Mouse (Mus musculus): ENCODE measurements at regions not wholly inside any gene's neighbourhood (a gene's known extent, or its start where the extent isn't known, plus 50 kb on each side); places are given as distances from the start of the nearest gene placed in this dataset.

DNA sequence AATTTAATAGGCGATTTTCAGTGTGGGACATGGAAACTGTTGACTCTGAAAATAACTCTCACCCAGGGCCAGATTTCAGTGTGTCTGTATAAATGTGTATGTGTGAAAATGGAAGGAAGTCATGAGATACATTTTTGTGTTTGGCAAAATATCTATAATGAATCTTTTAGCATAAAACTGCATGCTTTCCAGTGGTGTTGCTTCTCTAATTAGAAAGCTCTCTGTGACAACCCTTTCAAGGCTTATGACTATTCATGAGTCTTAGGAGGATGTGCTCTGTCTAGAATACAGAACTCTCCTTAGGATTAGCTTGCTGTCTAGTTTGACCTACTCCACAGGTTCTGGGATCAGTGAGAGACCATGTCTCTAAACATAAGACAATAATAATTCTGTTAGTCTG, 474.2 kb downstream of the 1810013L24Rik start:
- DNase-seq (ENCODE audit: extremely low read depth, insufficient read length, low spot score): no peak

DNA sequence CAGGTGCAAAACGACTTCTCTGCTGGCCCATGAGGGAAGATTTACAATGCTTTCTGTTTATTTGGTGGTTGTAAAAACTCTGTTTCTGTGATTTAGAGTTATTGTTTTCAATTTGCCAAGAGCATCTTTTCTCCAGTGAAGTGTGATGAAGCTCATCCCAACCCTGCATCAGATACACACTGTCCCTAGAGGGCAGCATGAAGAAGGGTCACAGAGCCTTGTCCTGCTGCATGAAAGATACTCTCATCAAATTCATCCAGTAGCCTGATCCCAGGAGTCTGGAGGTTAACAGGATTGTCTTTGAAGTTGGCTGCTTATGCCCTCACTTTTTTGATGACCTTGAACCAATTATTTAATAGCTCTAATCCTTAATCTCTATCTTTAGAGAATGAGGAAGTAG, 480.8 kb downstream of the 1810013L24Rik start:
- no peak for DNase-seq (ENCODE audit: extremely low read depth, insufficient read length, low spot score)

DNA sequence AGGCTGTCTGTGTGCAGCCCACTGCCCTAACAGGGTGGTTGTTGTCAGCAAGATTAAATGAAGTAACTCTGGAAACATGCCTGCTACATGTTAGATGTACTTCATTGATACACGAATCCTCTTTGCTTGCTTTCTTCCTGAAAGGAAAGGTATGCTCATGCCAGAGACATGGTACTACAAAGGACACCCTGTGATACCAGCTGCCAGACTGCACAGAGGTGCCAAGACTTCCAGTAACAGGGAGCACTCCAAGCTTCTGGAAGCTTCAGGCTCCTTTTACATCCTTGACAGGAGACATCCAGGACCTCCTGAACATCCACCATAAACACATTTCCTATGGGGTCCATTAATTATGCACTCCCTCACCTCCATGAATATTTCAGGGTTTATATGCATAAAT, 505.7 kb downstream of the 1810013L24Rik start:
- DNase-seq (ENCODE audit: extremely low read depth, insufficient read length, low spot score): no peak

DNA sequence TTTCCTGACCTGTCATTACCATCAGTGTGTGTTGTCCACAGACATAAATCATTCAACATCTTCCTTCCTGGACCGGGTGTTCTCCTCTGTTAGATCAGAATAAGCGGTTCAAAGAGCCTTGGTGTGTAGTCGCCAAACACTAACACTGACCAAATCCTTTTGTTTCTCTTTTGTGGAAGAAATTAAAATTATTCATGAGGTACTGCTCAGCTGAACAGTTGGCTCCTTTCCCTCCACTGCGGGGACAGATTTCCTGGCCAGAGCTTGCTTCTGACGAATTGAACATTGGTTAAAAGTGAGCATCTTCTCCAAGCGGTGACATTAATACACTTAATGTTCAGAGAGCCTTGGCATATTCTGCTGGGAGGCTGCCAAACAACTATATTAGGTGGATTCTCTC, 506.2 kb downstream of the 1810013L24Rik start:
- DNase-seq (ENCODE audit: extremely low read depth, insufficient read length, low spot score): no peak

DNA sequence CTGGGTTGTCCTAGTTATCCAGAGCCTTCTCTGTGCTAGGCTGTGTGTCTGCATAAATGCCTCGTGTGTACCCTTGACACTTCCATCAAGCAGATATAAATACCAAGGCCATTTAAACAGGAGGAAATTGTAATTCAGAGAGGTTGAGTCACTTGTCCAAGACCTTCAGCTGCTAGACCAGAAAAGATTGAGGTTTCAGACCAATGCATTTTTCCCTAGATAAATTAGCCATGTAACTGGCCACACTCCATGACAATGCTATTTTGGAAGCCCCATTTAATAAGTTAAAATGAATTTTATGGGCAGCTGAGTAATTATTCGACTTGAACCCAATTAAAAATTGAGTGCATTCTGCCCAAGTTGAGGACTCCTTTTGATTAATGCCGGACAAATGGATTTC, 509.6 kb downstream of the 1810013L24Rik start:
- no peak for DNase-seq (ENCODE audit: extremely low read depth, insufficient read length, low spot score)

DNA sequence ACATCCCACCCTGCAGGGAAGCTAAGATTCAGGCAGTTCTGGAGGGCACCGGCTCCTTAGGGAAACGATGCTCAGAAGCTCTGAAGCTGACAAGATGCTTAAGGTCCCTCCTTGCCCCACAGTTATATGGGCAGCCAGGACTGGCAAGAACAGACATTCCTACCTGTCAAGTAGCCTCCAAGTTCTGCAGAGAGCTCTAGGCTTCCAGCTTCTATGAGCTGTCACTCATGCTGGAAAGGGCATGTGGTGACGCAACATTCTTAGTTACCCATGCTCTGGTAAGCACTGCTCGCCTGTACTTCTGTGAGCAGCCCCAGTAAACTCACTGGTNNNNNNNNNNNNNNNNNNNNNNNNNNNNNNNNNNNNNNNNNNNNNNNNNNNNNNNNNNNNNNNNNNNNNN, 511.3 kb downstream of the 1810013L24Rik start:
- DNase-seq (ENCODE audit: extremely low read depth, insufficient read length, low spot score): no peak

DNA sequence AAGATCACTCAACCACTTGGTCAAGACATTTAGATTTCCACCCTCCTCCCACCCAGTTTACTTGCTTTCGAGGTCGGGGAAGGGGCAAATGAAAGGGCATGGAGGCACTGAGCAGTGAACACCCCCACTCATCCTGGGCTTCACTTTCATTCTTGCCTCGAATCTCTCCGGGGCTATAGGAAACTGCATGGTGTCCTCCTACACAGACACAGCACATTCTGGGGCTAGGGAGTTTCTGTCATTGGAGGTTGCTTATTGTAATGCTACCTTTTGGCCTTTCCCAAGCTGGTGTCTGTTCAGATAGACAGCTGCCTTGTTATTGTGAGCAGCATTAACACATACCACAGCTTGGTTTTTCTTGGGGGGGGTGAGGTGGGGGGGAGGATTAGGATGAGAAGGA, 523.9 kb downstream of the 1810013L24Rik start:
- no peak for DNase-seq (ENCODE audit: extremely low read depth, insufficient read length, low spot score)

DNA sequence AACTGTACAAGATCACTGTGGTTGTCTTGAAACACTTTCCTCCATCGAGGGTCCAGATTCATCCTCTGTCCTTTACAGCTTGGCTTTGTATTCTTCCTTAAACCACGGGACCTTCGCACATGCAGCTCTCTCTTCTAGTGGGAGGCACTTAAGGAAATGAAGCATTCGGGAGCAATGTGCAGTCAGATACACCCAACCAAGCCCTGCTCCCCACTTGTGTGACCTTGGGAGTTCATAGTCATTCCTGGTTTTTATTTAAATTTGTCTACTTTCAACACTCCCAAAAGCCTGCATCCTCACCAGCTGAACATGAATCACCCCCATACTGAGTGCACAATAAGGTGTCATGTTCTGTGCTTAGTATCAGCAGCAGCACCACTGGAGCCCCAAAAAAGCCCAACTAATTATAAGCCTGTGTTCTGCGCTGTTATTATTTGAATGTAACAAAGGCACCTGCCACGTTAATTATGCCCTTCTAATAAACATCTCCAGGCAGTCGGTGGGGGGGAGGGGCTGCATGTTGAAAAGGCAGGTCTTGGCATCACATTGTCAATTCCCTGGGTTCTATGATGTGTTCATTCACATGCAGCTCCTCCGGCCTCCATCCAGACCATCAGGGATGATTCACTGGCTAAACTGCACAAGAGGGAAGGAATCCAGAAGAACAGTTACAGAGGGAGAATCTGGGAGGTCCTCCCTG, 524.6 kb downstream of the 1810013L24Rik start:
- DNase-seq (ENCODE audit: extremely low read depth, insufficient read length, low spot score): no peak

DNA sequence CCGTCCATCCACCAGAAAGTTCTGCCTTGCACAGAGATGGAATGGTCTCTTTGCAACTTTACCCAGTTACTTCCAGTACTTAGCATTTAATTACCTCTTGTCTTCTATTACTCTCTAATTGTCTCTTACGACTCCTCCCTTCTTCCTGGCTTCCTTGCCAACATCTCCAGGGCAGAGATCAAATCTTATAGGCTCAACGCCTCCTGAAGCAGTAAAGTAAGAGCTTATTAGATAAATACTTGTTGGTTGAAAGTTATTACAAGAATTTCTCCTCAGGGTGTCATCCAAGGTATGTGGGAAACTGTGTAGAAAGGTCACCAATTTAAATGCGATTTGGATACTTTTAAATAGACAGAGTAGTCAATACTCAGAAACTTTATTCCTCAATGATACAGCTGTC, 528.8 kb downstream of the 1810013L24Rik start:
- no peak for DNase-seq (ENCODE audit: extremely low read depth, insufficient read length, low spot score)

DNA sequence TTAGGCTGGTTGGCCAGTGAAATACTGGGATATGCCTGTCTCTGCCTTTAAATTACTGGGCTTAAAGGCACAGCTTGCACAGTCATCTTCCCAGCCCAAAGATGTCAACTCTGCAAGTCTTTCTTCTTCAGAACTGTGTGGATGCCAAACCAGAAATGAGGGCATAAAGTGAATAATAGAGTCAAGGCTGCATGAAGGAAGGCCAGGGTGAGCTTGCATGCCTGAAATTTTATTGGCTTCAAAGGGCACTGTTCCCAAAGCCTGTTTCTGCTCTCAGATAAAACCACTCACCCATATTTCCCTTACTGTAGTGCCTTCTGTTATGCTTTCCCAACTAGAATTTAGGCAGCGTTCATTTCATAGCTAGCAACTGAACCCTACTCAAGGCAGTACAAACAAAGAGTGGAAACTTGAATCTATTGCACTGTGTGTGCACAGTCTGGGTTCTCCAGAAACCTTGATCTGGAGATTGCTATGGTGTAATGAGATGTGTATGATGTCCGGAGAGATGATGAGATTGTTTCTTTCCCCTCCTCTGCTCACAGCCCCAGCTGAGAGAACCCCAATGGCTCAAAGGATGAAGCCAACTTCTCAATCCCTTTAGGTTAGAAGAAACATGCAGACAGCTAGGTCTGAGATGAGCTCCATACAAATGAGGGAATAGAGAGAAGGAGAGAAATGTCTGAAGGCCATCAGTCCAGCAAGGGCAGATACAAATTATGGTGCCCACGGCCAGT, 529.7 kb downstream of the 1810013L24Rik start:
- DNase-seq (ENCODE audit: extremely low read depth, insufficient read length, low spot score): no peak

DNA sequence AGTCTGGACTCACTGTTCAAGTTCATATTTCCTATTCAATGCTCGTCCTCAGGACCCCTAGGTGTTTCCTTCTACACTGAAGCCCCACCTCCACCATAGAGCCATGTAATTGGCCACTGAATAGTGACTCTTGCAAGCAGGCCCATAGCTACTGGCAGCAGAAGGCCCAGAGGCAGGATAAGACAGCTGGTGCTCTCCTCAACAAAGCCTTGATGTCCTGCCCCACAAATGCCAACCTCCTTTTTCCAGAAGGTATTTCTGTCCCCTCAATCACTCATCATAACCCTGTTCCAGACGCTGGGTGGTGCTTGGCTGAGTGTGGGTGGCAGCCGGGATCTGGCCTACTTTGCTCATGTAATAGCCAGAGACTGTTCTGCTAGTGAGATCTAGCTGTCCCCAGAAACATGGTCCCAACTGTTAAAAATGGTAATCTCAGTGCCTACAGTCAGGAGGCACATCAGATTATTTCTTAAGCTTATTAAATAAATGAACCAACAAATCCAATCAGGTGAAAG, 530.9 kb downstream of the 1810013L24Rik start:
- no peak for DNase-seq (ENCODE audit: extremely low read depth, insufficient read length, low spot score)

DNA sequence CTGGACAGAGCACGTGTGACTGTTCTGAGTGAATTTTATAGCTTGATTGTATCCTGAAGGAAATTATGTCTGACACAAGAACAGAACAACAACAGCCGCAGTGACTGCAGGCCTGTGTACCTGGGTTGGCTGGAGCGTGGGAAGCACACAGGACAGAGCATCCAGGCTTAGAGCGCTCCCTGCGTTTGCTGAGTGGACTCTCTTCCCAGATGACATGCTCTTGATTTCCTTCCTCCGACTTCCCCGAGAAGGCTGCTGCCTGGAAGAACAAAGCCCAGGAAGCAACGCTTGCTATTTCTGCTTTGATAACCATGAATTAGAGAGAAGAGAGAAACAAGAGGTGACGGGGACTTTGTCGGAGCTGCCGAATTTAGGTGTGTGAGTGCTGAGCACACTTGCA, 532.2 kb downstream of the 1810013L24Rik start:
- DNase-seq (ENCODE audit: extremely low read depth, insufficient read length, low spot score): no peak

DNA sequence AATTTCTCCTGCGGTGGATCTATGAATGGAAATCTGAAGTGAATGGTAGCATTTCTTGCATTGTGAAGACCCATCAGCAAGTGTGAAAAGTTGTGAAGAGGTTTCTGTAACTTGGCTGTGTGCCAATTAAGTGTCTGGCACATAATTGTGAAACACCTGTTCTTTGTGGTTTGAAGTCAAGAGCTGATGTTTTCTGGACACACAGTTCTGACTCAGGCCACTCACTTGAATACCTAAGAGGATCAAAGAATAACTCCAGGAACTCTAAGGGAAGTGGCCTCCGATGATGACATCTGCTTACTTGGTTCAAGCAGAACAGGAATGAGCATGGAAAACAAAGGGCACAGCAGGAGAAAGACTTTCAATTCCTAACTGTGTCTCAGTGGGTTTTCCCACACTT, 534.2 kb downstream of the 1810013L24Rik start:
- DNase-seq (ENCODE audit: extremely low read depth, insufficient read length, low spot score): no peak

DNA sequence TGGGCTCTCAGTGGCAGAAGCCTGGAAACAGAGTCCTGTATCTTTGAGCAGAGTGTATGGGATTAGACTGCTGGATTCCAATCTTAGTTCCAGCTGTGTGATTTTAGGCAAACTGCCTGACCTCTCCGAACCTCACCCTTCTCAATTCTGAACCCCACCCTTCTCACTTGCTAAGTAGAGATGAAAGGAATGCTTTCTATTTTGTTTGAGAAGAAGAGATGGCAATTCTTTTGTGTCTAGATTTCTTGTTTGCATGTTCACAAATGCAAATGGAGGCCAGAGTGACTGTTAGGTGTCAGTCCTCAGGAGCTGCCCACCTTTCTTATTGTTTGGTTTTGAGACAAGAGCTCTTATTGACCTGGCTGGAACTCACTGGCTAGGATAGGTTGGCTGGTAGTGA, 561.1 kb downstream of the 1810013L24Rik start:
- no peak for DNase-seq (ENCODE audit: extremely low read depth, insufficient read length, low spot score)

DNA sequence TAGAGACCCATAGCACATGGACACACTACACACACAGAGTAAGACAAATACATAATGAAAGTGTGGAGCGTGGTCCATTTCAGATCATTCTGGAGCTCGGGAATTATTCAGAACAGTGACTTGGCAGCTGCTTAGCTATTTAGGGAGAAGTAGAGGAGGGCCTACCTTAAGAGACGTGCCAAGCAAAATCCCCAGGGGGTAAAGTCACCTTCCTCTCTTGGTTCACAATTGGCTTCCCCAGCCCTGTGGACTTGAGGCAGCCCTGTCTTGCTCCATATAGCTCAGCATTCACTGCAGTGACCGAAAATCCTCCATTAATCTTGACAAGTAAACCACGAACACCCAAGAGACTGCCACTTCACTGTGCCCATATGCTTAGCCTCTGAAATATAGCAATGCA, 574.8 kb downstream of the 1810013L24Rik start:
- no peak for DNase-seq (ENCODE audit: extremely low read depth, insufficient read length, low spot score)

DNA sequence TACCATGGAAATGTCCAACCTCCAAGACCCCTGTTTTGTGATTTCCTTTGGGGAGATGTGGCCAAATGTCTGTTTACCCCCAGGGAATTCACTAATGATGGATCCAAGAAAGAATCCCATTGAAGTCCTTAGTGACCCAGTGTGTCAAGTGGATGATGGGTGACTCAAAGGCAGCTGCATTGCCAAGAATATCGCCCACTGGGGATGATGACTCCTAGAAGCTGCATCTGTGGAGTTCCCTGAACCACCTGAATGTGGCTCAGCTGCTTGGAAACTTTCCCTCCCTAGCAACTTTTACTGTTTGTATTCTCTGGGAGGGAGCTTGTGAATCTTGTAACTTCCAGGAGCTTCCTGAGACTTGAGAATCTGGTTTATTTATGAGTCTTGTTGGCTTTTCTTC, 578.3 kb downstream of the 1810013L24Rik start:
- no peak for DNase-seq (ENCODE audit: extremely low read depth, insufficient read length, low spot score)

DNA sequence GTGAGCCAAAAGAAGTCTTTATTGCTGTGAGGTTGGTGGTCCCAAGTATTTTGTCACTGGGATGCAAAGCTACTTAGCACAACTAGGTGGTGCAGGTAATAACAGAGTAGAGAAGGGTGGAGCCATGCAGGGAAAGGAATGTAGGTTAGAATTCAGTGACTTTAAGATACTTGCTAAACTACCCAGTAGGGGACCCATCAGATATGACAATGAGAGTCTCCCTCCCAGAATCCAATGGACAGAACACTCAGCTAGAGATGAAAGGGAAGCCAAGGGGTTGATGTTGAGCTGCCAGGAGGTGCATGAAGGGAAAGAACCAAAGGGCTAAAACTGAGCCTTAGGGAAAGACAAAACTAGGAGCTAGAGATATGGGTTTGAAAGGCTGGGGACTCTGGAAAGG, 564.9 kb downstream of the Grin2a start:
- no peak for DNase-seq (ENCODE audit: extremely low read depth, insufficient read length, low spot score)

DNA sequence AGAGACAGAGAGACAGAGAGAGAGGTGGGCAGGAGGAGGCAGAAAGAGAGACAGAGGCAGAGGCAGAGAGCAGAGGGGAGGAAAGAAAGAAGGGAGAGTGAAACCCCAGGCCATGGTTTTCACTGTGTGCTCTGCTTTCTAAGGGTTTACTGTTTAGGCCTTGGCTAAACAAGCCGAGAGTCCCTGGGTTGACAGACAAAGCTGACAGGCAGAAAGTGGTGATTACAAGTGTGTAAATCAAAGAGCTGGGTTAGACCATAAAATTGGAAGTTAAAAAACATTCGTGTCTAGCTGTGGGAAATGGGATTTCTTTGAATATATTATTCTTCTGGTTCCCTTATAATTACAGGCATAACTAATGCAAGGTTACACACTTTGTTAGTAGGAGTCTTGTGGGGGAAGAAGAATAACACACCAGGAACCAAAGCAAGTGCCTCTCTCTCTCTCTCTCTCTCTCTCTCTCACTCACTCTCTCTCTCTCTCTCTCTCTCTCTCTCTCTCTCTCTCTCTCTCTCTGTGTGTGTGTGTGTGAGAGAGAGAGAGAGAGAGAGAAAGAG, 556.0 kb downstream of the Grin2a start:
- no peak for DNase-seq (ENCODE audit: extremely low read depth, insufficient read length, low spot score)

DNA sequence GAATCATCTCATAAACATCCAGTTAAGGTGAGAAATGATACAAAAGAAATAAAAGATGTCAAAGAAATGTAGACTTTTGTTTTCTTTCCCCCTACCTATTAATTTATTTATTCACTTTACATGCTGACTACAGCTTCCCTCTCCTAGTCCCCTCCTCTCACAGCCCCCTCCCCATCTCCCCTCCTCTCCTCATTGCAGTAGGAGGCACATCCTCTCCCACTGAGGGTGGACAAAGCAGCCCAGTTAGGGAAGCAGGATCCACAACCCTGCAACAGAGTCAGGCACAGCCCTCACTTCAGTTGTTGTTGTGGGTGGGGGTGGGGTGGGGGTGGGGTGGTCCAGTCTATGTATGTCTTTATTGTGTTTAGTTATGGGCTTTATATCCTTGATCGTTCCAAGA, 555.5 kb downstream of the Grin2a start:
- DNase-seq (ENCODE audit: extremely low read depth, insufficient read length, low spot score): no peak

DNA sequence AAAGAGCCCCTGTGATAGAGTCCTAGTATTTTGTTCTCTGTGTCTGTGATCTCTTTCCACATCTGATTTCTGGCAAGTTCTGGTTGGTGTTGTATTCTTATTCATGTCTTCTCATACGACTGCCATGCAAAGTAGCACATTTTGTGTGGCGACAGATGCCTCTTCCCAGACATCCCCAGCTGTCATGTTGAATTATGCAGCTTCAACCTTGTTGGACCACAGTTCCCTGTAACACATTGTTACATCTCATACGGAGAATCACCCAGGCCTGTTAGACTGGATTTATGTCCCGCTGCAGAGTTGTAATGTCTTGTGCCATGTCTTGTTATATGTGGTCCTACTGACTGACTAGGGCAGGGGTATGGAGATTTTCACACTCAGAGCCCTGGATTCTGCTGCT, 543.3 kb downstream of the Grin2a start:
- DNase-seq (ENCODE audit: extremely low read depth, insufficient read length, low spot score): no peak

DNA sequence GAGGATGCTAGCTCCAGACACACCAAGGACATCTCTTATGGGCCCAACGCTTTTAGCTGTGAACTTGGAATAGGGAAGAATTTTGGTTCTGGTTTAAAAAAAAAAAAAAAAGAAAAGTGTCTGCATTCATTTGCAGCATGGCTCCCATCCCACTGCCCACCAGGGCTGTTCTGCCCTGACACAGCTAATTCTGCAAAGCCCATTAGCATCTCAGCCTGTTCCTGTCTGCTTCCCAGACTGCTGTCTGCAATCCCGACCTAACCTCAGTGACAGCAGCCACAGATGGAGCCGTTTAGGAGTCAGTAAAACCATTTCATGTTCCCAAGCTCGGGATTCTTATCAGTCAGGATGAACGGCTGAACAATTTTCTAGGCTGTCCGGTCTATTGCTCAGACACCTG, 537.8 kb downstream of the Grin2a start:
- DNase-seq (ENCODE audit: extremely low read depth, insufficient read length, low spot score): no peak

DNA sequence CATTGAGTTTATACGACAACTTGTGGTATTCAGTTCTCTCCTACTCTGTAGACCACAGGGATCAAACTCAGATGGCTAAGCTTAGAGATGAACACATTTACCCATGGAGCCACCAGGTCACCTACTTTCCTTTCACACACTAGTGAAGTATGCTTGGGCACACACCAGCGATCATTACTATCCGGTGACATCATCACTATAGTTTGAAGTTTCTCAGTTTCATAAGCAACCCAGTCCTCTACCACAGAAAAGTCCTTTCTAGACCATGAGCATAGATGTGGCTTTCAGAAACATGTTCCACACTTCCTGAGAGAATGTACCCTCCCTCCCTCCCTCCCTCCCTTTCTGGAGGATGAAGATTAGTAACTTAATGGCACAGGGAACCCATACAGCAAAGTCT, 532.9 kb downstream of the Grin2a start:
- DNase-seq (ENCODE audit: extremely low read depth, insufficient read length, low spot score): no peak
